Mouse (Mus musculus): Measurements from ENCODE around the gene Scin. TPM values are rescaled to one million over a fixed set of nuclear protein-coding genes. Genes with fewer than 3 reads are reported as not detected.

Gene Scin
- polyA plus RNA-seq, 1 experiment: 0.06 TPM

- no peak for TF ChIP-seq POLR2A (IDR thresholded peaks at IDR 0.05; ENCODE audit: extremely low read depth, insufficient read depth, low read length)
- no peak for TF ChIP-seq CTCF (IDR thresholded peaks at IDR 0.05; ENCODE audit: extremely low read depth, insufficient read depth, low read length)
- no peak overlapping the region for H3K27ac ChIP-seq (ENCODE audit: insufficient read depth, low read length)
- H3K4me1 ChIP-seq (ENCODE audit: control insufficient read depth, insufficient read depth, low read length): no peaks in the 10 kb centered on the region
- H3K4me3 ChIP-seq (ENCODE audit: insufficient read depth, low read length): no peak overlapping the region
Observed at GRCm38 (mm10) chr12:40147319-40147718, 13.3 kb upstream of the Scin start.

- H3K27ac ChIP-seq (ENCODE audit: insufficient read depth, low read length): no peak overlapping the region
- no peaks in the 10 kb centered on the region for H3K4me1 ChIP-seq (ENCODE audit: control insufficient read depth, insufficient read depth, low read length)
- TF ChIP-seq CTCF (IDR thresholded peaks at IDR 0.05; ENCODE audit: extremely low read depth, insufficient read depth, low read length) (no peak), POLR2A (IDR thresholded peaks at IDR 0.05; ENCODE audit: extremely low read depth, insufficient read depth, low read length) (no peak)
- no peak overlapping the region for H3K4me3 ChIP-seq (ENCODE audit: insufficient read depth, low read length)
Observed at GRCm38 (mm10) chr12:40146510-40146909, 12.5 kb upstream of the Scin start.

GRCm38 (mm10) chr12:40140706-40141105 is 6.7 kb upstream of the Scin start:
- Histone ChIP-seq H3K4me1 (ENCODE audit: control insufficient read depth, insufficient read depth, low read length) (no peaks in the 10 kb centered on the region), H3K4me3 (ENCODE audit: insufficient read depth, low read length) (no peak overlapping the region), H3K27ac (ENCODE audit: insufficient read depth, low read length) (no peak overlapping the region)
- TF ChIP-seq POLR2A (IDR thresholded peaks at IDR 0.05; ENCODE audit: extremely low read depth, insufficient read depth, low read length) (no peak), CTCF (IDR thresholded peaks at IDR 0.05; ENCODE audit: extremely low read depth, insufficient read depth, low read length) (no peak)

GRCm38 (mm10) chr12:40139484-40140245 is 5.6 kb upstream of the Scin start:
- Histone ChIP-seq H3K4me3 (ENCODE audit: insufficient read depth, low read length) (no peak overlapping the region), H3K4me1 (ENCODE audit: control insufficient read depth, insufficient read depth, low read length) (no peaks in the 10 kb centered on the region), H3K27ac (ENCODE audit: insufficient read depth, low read length) (no peak overlapping the region)
- TF ChIP-seq POLR2A (IDR thresholded peaks at IDR 0.05; ENCODE audit: extremely low read depth, insufficient read depth, low read length) (no peak), CTCF (IDR thresholded peaks at IDR 0.05; ENCODE audit: extremely low read depth, insufficient read depth, low read length) (no peak)

GRCm38 (mm10) chr12:40134529-40134928 is 501 bp upstream of the Scin start:
- TF ChIP-seq CTCF (IDR thresholded peaks at IDR 0.05; ENCODE audit: extremely low read depth, insufficient read depth, low read length) (no peak), POLR2A (IDR thresholded peaks at IDR 0.05; ENCODE audit: extremely low read depth, insufficient read depth, low read length) (no peak)
- H3K4me1 ChIP-seq (ENCODE audit: control insufficient read depth, insufficient read depth, low read length): no peaks in the 10 kb centered on the region; the same call in 1 of the 2 replicates
- no peak overlapping the region for H3K4me3 ChIP-seq (ENCODE audit: insufficient read depth, low read length)
- H3K27ac ChIP-seq (ENCODE audit: insufficient read depth, low read length): no peak overlapping the region

- Histone ChIP-seq H3K27ac (ENCODE audit: insufficient read depth, low read length) (no peak overlapping the region), H3K4me3 (ENCODE audit: insufficient read depth, low read length) (no peak overlapping the region; the same call in 1 of the 2 replicates), H3K4me1 (ENCODE audit: control insufficient read depth, insufficient read depth, low read length) (no peaks in the 10 kb centered on the region; the same call in 1 of the 2 replicates)
- TF ChIP-seq POLR2A (IDR thresholded peaks at IDR 0.05; ENCODE audit: extremely low read depth, insufficient read depth, low read length) (no peak), CTCF (IDR thresholded peaks at IDR 0.05; ENCODE audit: extremely low read depth, insufficient read depth, low read length) (no peak)
Observed at GRCm38 (mm10) chr12:40133194-40133572, 845 bp downstream of the Scin start.

GRCm38 (mm10) chr12:40118872-40119271 is 15.2 kb downstream of the Scin start:
- TF ChIP-seq CTCF (IDR thresholded peaks at IDR 0.05; ENCODE audit: extremely low read depth, insufficient read depth, low read length) (no peak), POLR2A (IDR thresholded peaks at IDR 0.05; ENCODE audit: extremely low read depth, insufficient read depth, low read length) (no peak)
- Histone ChIP-seq H3K27ac (ENCODE audit: insufficient read depth, low read length) (no peak overlapping the region), H3K4me3 (ENCODE audit: insufficient read depth, low read length) (no peak overlapping the region), H3K4me1 (ENCODE audit: control insufficient read depth, insufficient read depth, low read length) (no peaks in the 10 kb centered on the region)

- TF ChIP-seq CTCF (IDR thresholded peaks at IDR 0.05; ENCODE audit: extremely low read depth, insufficient read depth, low read length) (no peak), POLR2A (IDR thresholded peaks at IDR 0.05; ENCODE audit: extremely low read depth, insufficient read depth, low read length) (no peak)
- H3K4me3 ChIP-seq (ENCODE audit: insufficient read depth, low read length): no peak overlapping the region
- no peaks in the 10 kb centered on the region for H3K4me1 ChIP-seq (ENCODE audit: control insufficient read depth, insufficient read depth, low read length)
- H3K27ac ChIP-seq (ENCODE audit: insufficient read depth, low read length): no peak overlapping the region
Observed at GRCm38 (mm10) chr12:40117045-40117444, 17.0 kb downstream of the Scin start.

- H3K4me3 ChIP-seq (ENCODE audit: insufficient read depth, low read length): no peak overlapping the region
- no peak for TF ChIP-seq CTCF (IDR thresholded peaks at IDR 0.05; ENCODE audit: extremely low read depth, insufficient read depth, low read length)
- TF ChIP-seq POLR2A (IDR thresholded peaks at IDR 0.05; ENCODE audit: extremely low read depth, insufficient read depth, low read length): no peak
- no peak overlapping the region for H3K27ac ChIP-seq (ENCODE audit: insufficient read depth, low read length)
- no peaks in the 10 kb centered on the region for H3K4me1 ChIP-seq (ENCODE audit: control insufficient read depth, insufficient read depth, low read length)
Observed at GRCm38 (mm10) chr12:40116214-40116613, 17.8 kb downstream of the Scin start.

GRCm38 (mm10) chr12:40114883-40115282 is 19.1 kb downstream of the Scin start:
- Histone ChIP-seq H3K4me3 (ENCODE audit: insufficient read depth, low read length) (no peak overlapping the region), H3K27ac (ENCODE audit: insufficient read depth, low read length) (no peak overlapping the region), H3K4me1 (ENCODE audit: control insufficient read depth, insufficient read depth, low read length) (no peaks in the 10 kb centered on the region)
- TF ChIP-seq POLR2A (IDR thresholded peaks at IDR 0.05; ENCODE audit: extremely low read depth, insufficient read depth, low read length): no peak
- TF ChIP-seq CTCF (IDR thresholded peaks at IDR 0.05; ENCODE audit: extremely low read depth, insufficient read depth, low read length): no peak

Data from cortical plate, adult 2 months (tissue).